Mouse (Mus musculus): ENCODE data around the gene Psen2.

DNA sequence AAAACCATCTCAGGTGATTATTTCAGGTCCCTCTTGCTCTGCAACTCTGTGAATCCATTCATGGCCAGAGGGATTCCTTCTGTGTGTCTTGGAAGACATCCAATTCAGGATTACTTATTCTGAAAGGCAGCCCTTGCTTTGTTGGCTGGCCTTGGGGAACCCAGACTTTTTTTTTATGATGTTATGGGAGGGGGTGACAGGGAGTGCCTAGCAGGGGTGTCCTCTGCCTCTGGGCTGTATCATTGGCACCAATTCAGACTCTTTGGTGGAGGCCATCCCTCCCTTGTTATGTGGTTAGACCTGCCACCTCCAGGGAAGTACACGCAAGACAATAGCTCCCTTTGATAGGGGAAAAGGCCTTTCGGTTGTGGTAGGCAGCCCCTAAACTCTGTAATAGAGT is 44.4 kb upstream of the Psen2 start:
- TF ChIP-seq CTCF (IDR thresholded peaks at IDR 0.05), result no peak
- TF ChIP-seq EP300 (IDR thresholded peaks at IDR 0.05), result no peak

All from lung, postnatal 0 days (tissue).